Mouse (Mus musculus) bone marrow, adult 2 months (tissue): ENCODE measurements at regions not wholly inside any gene's neighbourhood (a gene's known extent, or its start where the extent isn't known, plus 50 kb on each side); places are given as distances from the start of the nearest gene placed in this dataset.

ENCODE experiments used
- H3K27ac ChIP-seq: fragments of 200-500 bp; 2 replicates; pipeline ENCODE4 v1.5.1; 2012; ENCODE audit warnings: low read depth, mild to moderate bottlenecking, control low read depth, inconsistent platforms, low read length; ENCODE audit not compliant: control insufficient read depth, poor library complexity, insufficient read depth
- H3K4me1 ChIP-seq: fragments of 200-500 bp; 2 replicates; pipeline ENCODE4 v1.6.1; 2011; ENCODE audit warnings: low read length; ENCODE audit not compliant: control insufficient read depth, insufficient read depth
- H3K4me3 ChIP-seq: fragments of 200-500 bp; replicated peaks from 2 replicates; pipeline ENCODE3; 2011; ENCODE audit warnings: mild to moderate bottlenecking, low read depth, low read length, control low read depth; ENCODE audit not compliant: control insufficient read depth
- CTCF ChIP-seq: fragments of 200-500 bp; IDR thresholded peaks from 2 replicates; pipeline ENCODE4 v1.5.1; 2011; ENCODE audit warnings: low read length, control low read depth; ENCODE audit not compliant: control insufficient read depth, insufficient read depth
- POLR2A ChIP-seq: fragments of 200-500 bp; IDR thresholded peaks from 2 replicates; pipeline ENCODE4 v1.6.1; 2011; ENCODE audit warnings: low read depth, mild to moderate bottlenecking, control low read depth, low read length, borderline replicate concordance; ENCODE audit not compliant: control insufficient read depth
- whole genome bisulfite sequencing: fragments of 180-500 bp; shearing (Covaris S2); methylation state at CpG from one replicate; pipeline ENCODE4 v1.1.7; 2018; 5-methylcytosine and 5-hydroxymethylcytosine counted together

DNA sequence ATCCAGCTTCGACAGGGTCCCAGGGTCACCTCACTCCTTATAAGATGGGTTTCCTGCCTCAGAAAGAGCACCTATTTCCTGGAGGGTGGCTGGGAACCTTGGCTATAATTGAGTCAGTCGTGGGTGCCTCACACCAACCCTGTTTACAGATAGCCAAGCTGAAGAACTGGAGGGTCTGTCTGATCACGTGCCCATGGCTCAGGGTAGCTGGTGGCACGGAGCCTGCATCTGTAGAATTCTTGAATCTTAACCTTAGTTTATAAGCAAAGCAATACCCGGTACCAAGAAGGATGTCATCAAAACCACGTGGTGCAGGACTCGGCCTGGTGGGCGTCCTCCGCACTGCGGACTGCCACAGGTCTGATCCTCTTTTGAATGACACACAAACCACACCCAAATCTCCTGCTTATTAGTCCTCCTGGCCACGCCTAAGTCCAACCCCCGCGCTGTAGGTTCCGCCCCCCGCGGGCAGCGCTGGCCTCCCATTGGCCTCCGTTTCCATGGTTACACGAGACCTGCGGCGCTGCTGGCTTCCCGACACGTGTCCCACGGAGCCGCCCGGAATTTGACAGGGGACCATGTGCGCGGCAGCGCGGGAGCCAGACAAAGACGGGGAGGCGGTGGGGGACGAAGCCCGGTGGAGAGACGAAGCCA, 49.9 kb upstream of the Cstad start:
- 2% methylated on average over 35 of the region's 35 CpGs for WGBS
- TF ChIP-seq POLR2A (no peak), CTCF (no peak)
- Histone ChIP-seq H3K4me1 (peaks cover 1% of the 10 kb centered on the region; the same call in 1 of the 2 replicates), H3K27ac (no peak overlapping the region), H3K4me3 (peak overlapping the region; percentile 10)
